Mouse (Mus musculus): ENCODE results near the gene Dgkq.
A peak's percentile ranks its signal among the peaks of the same experiment; 100 is the strongest.

Dgkq gene

GRCm38 (mm10) chr5:108689091-108689490 lies 19.6 kb upstream of the Dgkq start:
- no peak for DNase-seq (ENCODE audit: low read depth, low spot score)

GRCm38 (mm10) chr5:108680871-108681270 lies 11.4 kb upstream of the Dgkq start:
- DNase-seq (ENCODE audit: low read depth, low spot score), result no peak

GRCm38 (mm10) chr5:108679909-108680308 lies 10.4 kb upstream of the Dgkq start:
- no peak for DNase-seq (ENCODE audit: low read depth, low spot score)

GRCm38 (mm10) chr5:108678296-108678854 lies 8.9 kb upstream of the Dgkq start:
- DNase-seq (ENCODE audit: low read depth, low spot score), result no peak

- DNase-seq (ENCODE audit: low read depth, low spot score), result peak; percentile 84
Measured at GRCm38 (mm10) chr5:108677605-108678295, 8.3 kb upstream of the Dgkq start.

GRCm38 (mm10) chr5:108676772-108677498 lies 7.5 kb upstream of the Dgkq start:
- no peak for DNase-seq (ENCODE audit: low read depth, low spot score)

- DNase-seq (ENCODE audit: low read depth, low spot score), result no peak
Measured at GRCm38 (mm10) chr5:108675251-108675816, 5.9 kb upstream of the Dgkq start, which contains the start of gene Slc26a1. TSS of gene Slc26a1 (minus strand) at chr5:108675569.

- no peak for DNase-seq (ENCODE audit: low read depth, low spot score)
Measured at GRCm38 (mm10) chr5:108674624-108675023, 5.2 kb upstream of the Dgkq start.

GRCm38 (mm10) chr5:108671757-108672156 lies 2.3 kb upstream of the Dgkq start:
- no peak for DNase-seq (ENCODE audit: low read depth, low spot score)

- no peak for DNase-seq (ENCODE audit: low read depth, low spot score)
Measured at GRCm38 (mm10) chr5:108670785-108671184, 1.3 kb upstream of the Dgkq start.

- no peak for DNase-seq (ENCODE audit: low read depth, low spot score)
Measured at GRCm38 (mm10) chr5:108669986-108670385, 514 bp upstream of the Dgkq start.

GRCm38 (mm10) chr5:108668387-108668932 lies 1.0 kb downstream of the Dgkq start:
- no peak for DNase-seq (ENCODE audit: low read depth, low spot score)

- DNase-seq (ENCODE audit: low read depth, low spot score), result no peak
Measured at GRCm38 (mm10) chr5:108667370-108667769, 2.1 kb downstream of the Dgkq start.

GRCm38 (mm10) chr5:108665066-108665465 lies 4.4 kb downstream of the Dgkq start:
- DNase-seq (ENCODE audit: low read depth, low spot score), result no peak

- DNase-seq (ENCODE audit: low read depth, low spot score), result no peak
Measured at GRCm38 (mm10) chr5:108662772-108663171, 6.7 kb downstream of the Dgkq start.

- peak; percentile 76 for DNase-seq (ENCODE audit: low read depth, low spot score)
Measured at GRCm38 (mm10) chr5:108660632-108661268, 8.7 kb downstream of the Dgkq start.

- DNase-seq (ENCODE audit: low read depth, low spot score), result no peak
Measured at GRCm38 (mm10) chr5:108659698-108660631, 9.5 kb downstream of the Dgkq start, which contains the start of gene Idua. TSS of gene Idua (plus strand) at chr5:108660331.

GRCm38 (mm10) chr5:108658611-108659010 lies 10.9 kb downstream of the Dgkq start:
- DNase-seq (ENCODE audit: low read depth, low spot score), result no peak

- DNase-seq (ENCODE audit: low read depth, low spot score), result no peak
Measured at GRCm38 (mm10) chr5:108657406-108657805, 12.1 kb downstream of the Dgkq start.

GRCm38 (mm10) chr5:108655891-108656650 lies 13.4 kb downstream of the Dgkq start:
- DNase-seq (ENCODE audit: low read depth, low spot score), result no peak

All from telencephalon, adult 2 months (tissue).